Mouse (Mus musculus) ovary, postnatal 10 days (tissue): ENCODE measurements around the gene Hs3st5.

Source experiments
- DNase-seq: peaks from one replicate; pipeline ENCODE4 v3.0.0; 2022; ENCODE audit warnings: low spot score

Hs3st5 gene

DNA sequence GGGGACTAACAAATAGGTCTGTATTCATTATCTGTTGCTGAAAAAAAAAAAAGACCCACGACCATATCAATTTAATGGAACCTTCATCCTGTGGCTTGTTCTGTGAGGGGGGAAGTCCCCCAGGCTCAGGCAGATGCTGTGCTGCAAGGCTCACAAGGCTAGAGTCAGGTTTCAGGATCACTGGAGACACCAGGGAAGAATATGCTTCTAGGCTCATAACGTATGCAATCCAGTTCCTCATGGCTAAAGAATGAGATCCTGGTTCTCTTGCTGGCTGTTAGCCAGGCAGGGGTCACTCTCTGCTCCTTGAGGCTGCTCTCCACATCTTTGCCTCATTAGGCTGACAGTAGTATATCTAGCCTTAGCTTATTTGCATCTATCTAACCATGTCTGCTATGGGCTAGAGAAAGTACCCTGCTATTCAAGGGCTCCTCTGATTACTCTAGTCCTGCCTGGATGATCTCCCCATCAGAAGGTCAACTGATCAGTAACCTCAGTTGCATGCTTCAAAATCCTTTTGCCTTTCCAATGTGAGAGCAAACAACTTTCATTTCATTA lies 294.4 kb downstream of the Hs3st5 start:
- no peak for DNase-seq

DNA sequence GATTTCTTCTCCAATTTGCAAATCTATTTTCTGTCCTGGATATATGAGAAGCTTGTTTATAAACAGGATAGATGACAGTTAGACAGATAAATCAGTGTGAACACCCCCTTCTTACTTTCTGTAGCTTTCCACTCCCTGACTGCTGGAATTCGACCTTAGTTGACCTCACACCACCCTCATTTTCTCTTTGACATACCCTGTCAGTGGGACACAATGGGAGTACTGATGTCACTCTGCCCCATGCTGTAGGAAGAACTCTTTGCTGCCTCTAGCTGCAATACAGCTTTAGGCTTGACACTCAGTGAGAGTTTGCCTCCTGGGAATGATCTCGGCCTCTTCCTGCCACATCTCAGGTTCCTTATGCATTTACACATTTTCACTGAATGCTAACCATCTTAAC lies 297.1 kb downstream of the Hs3st5 start:
- no peak for DNase-seq

DNA sequence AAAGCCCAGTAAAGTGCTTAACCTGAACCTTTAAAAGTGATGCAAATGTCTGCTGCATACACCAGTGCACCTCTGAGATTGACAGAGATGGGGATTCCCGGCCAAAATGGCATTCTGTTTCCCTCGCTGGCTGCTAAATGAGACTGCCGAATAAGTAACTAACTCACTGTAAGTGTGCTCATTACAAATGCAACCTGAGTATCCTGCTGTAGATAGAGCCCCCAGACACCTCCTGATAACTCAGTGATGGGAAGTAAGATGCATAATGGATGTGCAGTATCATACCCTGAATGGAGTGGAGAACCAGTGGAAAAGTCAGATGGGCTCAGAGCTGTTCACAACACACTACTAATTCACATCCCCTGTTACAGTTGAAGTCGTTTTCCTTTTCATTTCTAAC lies 298.7 kb downstream of the Hs3st5 start:
- DNase-seq, result no peak

DNA sequence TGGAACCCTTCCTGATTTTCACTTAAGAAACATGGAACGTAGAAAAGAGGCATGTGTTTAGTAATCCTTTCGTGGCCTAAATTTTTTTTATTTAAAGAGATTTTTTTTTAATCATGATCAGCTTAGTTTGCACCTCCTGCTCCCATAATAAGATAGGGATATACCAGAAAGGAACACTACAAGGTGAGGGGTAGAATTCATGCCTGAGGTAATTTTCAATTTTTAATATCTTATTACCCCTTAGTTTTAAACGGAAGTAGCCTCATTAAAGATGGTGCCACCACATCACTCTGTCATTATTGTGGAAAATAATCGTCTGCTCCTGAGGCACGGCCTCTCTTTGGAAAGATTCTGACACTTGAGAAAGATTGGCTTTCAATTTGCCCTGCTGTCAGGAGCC lies 299.2 kb downstream of the Hs3st5 start:
- DNase-seq, result no peak

DNA sequence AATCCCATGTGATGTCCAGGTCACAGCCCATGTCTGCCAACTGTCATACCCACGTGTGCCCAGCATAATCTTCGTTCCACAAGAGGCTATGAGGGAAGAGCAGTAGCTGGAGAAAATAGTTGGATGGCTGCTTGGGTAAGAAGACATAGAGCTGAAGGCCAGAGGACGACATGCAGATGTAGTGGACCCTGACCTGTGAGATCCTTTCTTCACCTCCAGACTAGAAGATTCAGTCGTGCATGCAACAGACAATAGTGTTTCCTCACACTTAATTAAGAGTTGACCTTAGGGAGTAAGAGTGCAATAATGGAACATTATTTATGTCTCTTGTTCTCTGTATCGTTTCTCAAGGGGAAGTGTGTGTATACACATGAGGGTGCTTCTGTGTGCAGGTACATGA lies 300.4 kb downstream of the Hs3st5 start:
- no peak for DNase-seq

DNA sequence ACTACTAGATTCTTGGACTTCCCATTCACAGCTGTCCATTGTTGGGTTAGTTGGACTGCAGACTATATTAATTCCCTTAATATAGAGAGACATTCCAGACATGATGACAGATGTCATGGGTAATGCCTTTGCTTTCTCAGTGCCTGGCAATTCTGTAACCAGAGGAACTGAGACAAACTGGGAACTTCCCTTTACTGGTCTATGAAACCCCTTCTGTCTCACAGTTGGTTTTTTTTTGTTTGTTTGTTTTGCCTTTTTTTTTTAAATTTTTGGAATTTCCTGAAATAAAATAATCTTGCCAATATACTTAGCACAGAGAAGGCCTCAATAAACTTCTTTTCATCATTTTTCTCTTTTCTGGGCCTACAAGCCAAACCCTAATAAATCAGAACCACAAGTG lies 312.3 kb downstream of the Hs3st5 start:
- DNase-seq, result no peak

DNA sequence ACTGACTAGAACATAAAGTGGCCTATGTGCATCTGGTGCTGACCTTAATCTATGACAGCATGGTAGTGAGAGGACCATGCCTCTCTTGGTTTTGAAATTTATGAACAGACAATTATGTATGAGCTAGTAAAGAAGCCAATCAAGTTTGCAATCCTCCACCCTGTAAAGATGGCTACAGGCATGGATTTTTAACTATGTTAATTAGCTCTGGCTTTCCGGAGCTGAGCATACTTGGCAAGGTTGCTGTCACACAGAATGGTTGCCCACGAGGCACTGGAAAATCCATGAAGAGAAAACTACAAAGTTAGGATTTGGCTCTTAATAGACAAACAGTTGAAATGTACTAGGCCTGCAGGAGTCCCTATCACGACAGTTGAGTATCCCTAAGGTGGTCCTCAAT lies 322.5 kb downstream of the Hs3st5 start:
- no peak for DNase-seq

DNA sequence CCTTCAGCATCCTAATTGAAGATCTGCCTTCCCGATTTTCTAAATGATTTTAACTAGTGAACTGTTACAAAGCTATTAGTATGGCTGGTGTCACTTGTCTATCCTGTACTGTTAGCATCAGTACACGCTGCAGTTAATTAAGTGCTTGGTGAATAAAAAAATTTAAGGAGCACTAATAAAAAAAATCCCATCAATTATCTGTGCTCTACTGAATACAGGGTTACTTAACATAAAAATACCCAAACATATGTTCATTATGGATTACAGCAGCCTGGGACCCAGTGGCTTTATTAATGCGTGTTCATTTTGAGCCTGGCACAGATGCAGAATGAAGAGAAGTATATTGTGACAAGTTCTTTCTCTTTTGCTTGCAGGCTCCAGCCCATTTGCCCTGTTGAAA lies 325.6 kb downstream of the Hs3st5 start:
- DNase-seq, result no peak

DNA sequence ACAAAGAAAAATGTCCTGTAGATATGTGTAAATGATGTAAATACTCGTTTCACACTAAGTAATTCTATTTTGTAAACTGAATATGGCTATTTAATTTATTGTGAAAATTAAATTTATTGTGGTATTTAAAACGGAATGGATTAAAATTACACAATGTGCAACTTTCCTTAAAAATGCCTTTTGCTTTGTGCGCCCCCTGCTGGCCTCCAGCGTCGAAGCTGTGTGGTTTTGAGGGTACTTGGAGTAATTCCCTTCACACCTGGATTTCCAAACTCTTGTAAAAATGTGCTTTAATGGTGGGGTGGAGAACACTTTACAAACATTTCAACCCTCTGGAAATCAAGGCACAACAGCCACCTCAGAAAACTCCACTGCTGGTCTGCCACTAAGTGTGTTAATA lies 327.6 kb downstream of the Hs3st5 start:
- DNase-seq, result no peak

DNA sequence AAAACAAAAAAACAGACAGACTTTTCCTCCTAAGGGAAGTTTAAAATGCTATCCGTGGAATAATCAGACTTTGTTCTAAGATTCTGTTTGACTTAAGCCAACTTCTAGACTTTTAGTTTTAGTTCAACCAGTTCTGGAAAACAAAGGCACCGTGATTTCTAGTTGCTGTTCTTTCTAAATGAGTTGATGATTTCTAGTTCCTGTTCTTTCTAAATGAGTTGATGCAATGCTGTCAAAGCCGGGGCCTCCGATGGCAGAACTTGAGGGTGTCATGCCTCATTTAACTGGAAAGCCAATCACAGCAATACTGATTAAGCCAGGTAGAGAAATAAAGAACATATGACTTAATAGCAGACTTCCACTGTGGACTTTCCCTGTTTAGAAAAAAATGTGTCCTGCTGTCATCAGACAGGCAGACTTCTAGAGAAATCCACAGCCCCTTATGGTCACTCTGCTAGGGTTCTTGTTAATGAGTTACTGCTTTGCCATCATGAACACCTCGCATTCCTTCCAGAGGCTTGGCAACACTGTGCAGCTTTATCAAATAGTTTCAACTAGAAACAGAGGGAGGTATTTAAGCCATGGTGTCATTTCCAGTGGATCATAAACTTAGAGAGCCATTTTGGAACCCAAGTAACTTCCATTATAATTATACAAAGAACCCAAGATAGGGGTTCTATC lies 329.4 kb downstream of the Hs3st5 start:
- no peak for DNase-seq

DNA sequence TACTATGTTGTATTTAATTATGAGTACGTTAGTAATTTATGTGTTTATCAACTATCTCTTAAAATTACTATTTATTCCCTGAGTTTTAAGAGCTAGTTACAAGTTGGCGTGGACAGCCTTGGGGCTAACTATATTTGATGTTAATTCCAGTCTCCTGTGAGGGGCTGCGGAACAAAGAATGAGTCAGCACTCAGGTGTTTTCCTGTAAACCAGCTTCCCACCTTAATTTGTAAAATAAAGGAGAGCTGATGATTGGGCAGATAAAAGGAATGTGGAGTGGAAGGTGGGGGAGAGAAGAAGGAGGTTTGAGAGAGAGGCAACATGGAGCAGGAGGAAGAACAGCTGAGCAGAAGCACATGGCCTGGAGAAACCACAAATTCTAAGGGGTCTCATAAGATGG lies 343.6 kb downstream of the Hs3st5 start:
- DNase-seq, result no peak

DNA sequence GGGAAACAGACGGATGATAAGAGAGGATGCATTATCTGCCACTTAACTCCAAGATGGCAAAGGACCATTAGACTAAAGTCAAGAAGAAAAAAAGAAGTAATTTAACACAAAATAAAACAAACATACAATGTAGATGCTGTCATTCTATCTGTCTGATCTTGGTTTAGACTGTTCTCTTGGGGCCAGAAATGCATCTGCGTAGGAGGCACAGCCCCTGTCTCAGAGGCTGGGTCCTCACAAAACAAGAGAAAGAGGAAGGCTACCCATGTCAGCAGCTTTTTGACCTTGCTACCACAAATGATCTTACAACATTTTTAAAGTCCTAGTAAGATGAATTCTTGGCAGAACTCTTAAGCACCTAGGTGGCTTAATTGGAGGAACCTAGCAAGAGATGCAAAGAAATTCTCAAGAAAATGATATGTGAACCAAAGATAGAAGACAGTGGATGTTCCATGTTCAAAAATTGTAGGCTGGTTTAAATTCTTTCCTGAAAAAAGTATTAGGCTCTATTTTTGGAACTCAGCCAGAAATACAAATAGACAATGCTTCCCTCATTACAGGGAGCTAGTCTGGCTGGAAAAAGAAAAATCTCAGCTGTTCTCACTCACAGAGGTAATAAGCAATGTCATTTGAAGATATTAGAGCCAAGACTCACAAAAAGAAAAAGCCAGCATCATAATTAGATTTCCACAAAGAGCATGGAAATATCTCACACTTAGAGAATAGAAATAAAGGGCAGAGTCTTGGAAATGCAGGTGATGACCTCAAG lies 355.7 kb downstream of the Hs3st5 start:
- no peak for DNase-seq
